Mouse (Mus musculus) forebrain, embryonic 10.5 days (tissue): ENCODE measurements around the gene Gadl1. TPM values are rescaled to one million over a fixed set of nuclear protein-coding genes. Genes with fewer than 3 reads are reported as not detected.
"Not testable (repeated sequence)": the region's sequence is repeated elsewhere in the genome, so short reads cannot be mapped to it uniquely, and the experiment has no call there.

Experiments used
- DNase-seq: peaks from one replicate; pipeline ENCODE4 v3.0.0-alpha.2; 2017; ENCODE audit warnings: low spot score; ENCODE audit errors: extremely low spot score
- H3K27ac ChIP-seq: fragments of 300-500 bp; sonication (generic); 2 replicates; pipeline ENCODE4 v1.5.1; 2016; ENCODE audit warnings: mild to moderate bottlenecking
- H3K27me3 ChIP-seq: fragments of 300-500 bp; sonication (generic); 2 replicates; pipeline ENCODE4 v1.6.1; 2016; ENCODE audit warnings: mild to moderate bottlenecking; ENCODE audit not compliant: poor library complexity, severe bottlenecking
- H3K36me3 ChIP-seq: fragments of 300-500 bp; sonication (generic); replicated peaks from 2 replicates; pipeline ENCODE4 v1.6.1; 2016; ENCODE audit warnings: mild to moderate bottlenecking, moderate library complexity
- H3K4me1 ChIP-seq: fragments of 300-500 bp; sonication (generic); 2 replicates; pipeline ENCODE4 v1.6.1; 2016
- H3K4me3 ChIP-seq: fragments of 300-500 bp; sonication (generic); 2 replicates; pipeline ENCODE4 v1.5.1; 2016; ENCODE audit warnings: mild to moderate bottlenecking, moderate library complexity
- H3K9me3 ChIP-seq: fragments of 300-500 bp; sonication (generic); 2 replicates; pipeline ENCODE4 v1.6.1; 2016; ENCODE audit warnings: mild to moderate bottlenecking, moderate library complexity
- WGBS: fragments of 180-500 bp; shearing (Covaris S2); methylation state at CpG from one replicate; pipeline ENCODE4 v1.1.7; 2016; 5-methylcytosine and 5-hydroxymethylcytosine counted together
- polyA plus RNA-seq: library from polyadenylated mRNA; unstranded; fragments of >200 nt; fragmentation: Nextera tagmentation; extraction: Ambion mirVana; gene quantifications from 2 replicates; pipeline ENCODE4 v1.2.1, GENCODE M21; 2016

The Gadl1 gene
- polyA plus RNA-seq, 1 experiment from 2014 or later, result 0.26 TPM

DNA sequence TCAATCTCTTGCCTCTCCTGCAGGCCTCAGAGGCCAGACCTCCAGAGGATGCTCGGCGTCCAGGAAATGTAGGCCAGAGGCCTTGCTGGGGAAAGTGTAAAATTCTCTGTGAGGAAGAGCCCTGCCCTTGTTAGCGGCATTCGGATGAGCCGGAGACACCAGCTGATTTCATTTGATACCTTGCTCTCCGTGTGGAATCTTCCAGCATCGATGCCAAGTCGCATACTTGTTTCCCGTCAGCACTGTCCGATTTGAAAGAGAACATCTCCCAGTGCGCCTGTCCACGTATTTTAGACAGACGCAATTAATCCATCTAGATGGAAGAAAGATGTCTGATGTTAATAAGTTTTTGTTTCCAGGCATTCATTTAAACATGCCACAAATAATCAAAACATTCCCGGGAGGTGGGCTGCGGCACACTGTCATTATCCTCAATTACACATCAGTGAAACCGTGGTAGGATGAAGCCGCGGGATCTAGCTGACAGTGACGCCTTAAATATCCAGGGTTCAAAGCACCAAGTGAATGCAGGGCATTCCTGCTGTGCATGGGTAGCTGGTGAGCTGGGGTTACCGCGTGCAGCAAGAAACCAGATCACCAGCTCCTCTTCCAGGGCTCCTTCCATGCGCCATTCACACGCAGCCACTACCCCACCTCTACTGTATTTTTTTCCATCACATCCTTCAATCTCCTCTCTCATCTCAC is 86.8 kb downstream of the Gadl1 start:
- DNase-seq, result no peak
- Histone ChIP-seq H3K27ac (no peak overlapping the region), H3K9me3 (no peaks in the 10 kb centered on the region), H3K4me1 (no peaks in the 10 kb centered on the region), H3K36me3 (no peaks in the 10 kb centered on the region), H3K4me3 (no peak overlapping the region), H3K27me3 (no peaks in the 10 kb centered on the region)
- WGBS, result 92% methylated on average over 23 of the region's 23 CpGs

DNA sequence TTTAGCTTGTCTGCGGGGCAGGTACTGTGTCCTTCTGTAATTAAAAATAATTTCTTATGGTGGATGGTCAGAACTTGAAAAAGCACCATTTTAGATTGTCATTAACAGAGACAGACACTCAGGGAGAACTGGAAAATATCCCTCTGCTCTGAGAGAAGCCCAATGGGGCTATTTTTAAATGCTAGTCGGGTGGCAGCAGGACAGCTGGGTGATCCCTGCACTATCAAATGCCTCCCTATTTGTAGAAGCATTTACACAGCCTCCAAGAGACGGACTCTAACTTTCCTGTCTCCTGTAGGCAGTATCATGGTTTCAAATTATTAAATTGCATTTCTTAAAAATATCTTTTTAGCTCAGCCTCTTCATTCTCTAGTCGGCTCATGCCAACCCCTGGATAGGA is 89.1 kb downstream of the Gadl1 start:
- no peak overlapping the region for H3K4me3 ChIP-seq
- no peak overlapping the region for H3K27ac ChIP-seq
- 86% methylated on average over 4 of the region's 4 CpGs for WGBS
- no peaks in the 10 kb centered on the region for H3K27me3 ChIP-seq
- no peaks in the 10 kb centered on the region for H3K36me3 ChIP-seq
- H3K4me1 ChIP-seq, result no peaks in the 10 kb centered on the region
- H3K9me3 ChIP-seq, result no peaks in the 10 kb centered on the region
- no peak for DNase-seq

DNA sequence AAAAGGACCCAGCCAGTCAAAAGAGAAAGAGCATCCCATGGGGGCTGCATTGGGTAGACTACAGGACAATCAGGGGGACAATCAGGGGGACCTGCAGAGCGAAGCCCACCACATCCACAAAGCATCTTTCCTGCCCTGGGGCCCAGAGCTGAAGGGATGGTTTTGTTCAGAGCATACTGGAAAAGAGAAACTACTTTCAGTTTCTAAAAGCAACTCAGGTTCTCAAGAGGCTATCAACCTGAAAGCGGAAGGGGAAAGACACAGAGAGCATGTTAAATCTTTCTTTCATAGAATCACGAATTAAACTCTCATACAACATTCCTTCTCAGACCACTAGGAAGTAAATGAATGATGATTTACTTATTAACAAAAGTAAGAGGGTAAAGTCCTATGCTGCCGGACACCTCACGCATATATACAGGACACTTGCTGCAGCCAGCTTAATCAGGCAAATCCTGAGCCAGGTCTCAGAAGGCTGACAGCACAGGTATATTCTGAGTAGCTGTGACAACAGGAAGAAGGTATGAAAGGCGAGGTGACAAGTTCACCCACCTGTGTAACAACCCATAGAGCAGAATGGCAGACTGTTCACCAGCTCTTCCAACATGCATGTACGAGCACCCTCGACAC is 90.2 kb downstream of the Gadl1 start:
- Histone ChIP-seq H3K4me3 (no peak overlapping the region), H3K27ac (no peak overlapping the region), H3K36me3 (no peaks in the 10 kb centered on the region), H3K9me3 (no peaks in the 10 kb centered on the region), H3K4me1 (no peaks in the 10 kb centered on the region), H3K27me3 (no peaks in the 10 kb centered on the region)
- 84% methylated on average over 8 of the region's 8 CpGs for WGBS
- no peak for DNase-seq

DNA sequence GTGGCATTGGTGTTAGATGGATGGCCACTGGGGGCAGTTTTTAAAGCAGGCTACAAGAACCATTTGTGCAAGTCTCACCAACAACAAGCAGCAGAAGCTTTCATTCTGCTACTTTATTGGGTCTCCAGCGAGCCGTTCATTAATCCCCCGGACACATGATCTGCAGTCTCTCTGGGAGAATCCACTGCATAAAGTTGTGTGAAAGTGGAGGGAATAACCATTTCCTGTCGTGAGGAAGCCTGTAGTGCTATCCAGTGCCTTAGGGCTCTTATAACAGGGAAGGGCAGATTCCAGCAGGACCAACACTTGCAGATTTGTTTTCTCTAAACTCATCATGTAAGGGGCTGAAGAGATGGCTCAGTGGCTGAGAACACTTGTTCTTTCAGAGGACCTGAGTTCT is 104.7 kb downstream of the Gadl1 start:
- no peaks in the 10 kb centered on the region for H3K9me3 ChIP-seq
- H3K36me3 ChIP-seq, result no peaks in the 10 kb centered on the region
- no peak overlapping the region for H3K27ac ChIP-seq
- H3K27me3 ChIP-seq, result no peaks in the 10 kb centered on the region
- peaks cover 3% of the 10 kb centered on the region; the same call in 1 of the 2 replicates for H3K4me1 ChIP-seq
- no peak for DNase-seq
- 69% methylated on average over 4 of the region's 4 CpGs for WGBS
- no peak overlapping the region for H3K4me3 ChIP-seq

DNA sequence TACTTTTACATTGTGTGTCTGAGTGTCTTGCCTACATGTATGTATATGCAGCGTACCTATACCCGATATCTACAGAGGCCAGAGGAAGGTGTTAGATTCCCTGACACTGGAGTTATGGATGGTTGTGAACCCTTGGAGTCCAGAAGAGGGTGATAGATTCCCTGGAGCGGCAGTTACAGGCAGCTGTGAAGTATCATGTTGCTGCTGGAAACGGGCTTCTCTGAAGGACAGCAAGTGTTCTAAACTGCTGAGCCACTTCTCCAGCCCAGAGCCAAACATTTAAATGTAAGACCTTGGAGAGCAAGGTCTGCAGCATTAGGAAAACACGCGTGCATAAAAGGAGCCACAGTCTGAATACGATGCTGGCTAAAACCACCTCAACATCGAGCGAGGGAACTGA is 107.0 kb downstream of the Gadl1 start:
- H3K27me3 ChIP-seq, result no peaks in the 10 kb centered on the region
- WGBS, result 91% methylated on average over 9 of the region's 9 CpGs
- H3K36me3 ChIP-seq, result no peaks in the 10 kb centered on the region
- H3K4me3 ChIP-seq, result no peak overlapping the region
- H3K4me1 ChIP-seq, result peaks cover 3% of the 10 kb centered on the region; the same call in 1 of the 2 replicates
- no peak for DNase-seq
- H3K27ac ChIP-seq, result no peak overlapping the region
- H3K9me3 ChIP-seq, result no peaks in the 10 kb centered on the region

DNA sequence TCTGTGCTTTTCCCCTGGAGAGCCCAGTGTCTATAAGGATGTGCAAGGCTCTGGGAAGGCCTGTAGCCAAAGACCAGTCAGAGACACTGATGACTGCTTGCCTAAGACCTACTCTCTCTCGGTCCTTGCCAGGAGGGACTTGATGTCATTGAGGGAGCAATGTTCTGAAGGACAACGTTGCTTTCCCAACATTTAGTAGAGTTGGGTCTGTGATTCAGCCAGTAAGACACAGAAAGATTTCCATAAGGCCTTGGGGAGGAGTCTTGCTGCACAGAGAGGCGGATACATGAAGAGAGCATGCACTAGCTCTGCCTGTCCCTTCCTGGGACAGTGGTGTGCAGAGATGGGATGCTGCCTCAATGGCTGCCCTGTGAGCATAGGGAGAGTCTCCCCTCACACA is 107.8 kb downstream of the Gadl1 start:
- peaks cover 3% of the 10 kb centered on the region; the same call in 1 of the 2 replicates for H3K4me1 ChIP-seq
- no peaks in the 10 kb centered on the region for H3K36me3 ChIP-seq
- H3K9me3 ChIP-seq, result no peaks in the 10 kb centered on the region
- 83% methylated on average over 3 of the region's 3 CpGs for WGBS
- H3K27ac ChIP-seq, result no peak overlapping the region
- H3K27me3 ChIP-seq, result no peaks in the 10 kb centered on the region
- no peak overlapping the region for H3K4me3 ChIP-seq
- no peak for DNase-seq

DNA sequence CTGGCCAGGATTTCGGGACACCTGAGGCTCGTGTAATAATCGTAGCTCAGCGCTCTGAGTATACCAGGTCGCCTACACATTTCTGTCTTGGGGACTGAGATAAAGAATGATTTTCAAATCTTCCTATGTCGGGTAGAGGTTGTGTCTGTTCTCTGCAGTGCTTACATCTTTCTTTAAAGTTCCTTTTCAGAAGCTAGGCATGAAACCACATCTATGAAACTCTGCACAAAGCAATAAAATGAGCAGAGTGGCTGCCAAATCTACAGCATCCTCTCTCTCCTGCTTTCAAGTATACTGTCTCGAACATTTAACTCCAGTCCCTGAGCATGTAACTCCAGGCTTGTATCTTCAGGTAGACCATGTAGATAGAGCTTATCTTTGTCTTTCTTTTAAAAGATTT is 109.3 kb downstream of the Gadl1 start:
- DNase-seq, result no peak

DNA sequence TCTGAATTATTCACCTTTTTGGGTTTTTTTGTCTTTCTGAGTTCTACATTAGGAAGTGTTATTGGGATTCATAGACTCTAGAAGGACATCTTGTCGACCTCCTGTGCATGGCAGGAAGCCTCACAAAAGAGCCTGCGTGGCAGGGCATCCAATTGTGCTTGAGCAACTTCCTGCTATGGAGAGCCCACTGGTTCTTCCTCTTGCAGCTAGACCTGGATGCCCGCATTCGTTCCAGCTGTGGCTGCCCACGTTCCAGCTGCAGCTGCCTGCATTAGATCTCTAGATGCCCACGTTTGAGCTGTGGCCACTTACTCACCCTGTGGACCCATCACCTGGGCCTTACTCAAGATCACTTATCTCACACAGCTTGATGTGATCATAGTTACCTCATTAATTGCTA is 116.1 kb downstream of the Gadl1 start:
- Histone ChIP-seq H3K9me3 (no peaks in the 10 kb centered on the region), H3K4me1 (no peaks in the 10 kb centered on the region), H3K27me3 (no peaks in the 10 kb centered on the region), H3K36me3 (no peaks in the 10 kb centered on the region), H3K27ac (no peak overlapping the region), H3K4me3 (no peak overlapping the region)
- DNase-seq, result no peak
- WGBS, result 85% methylated on average over 6 of the region's 6 CpGs

More for the DNA sequence above, 109.3 kb downstream of the Gadl1 start:
- Histone ChIP-seq H3K27ac (no peak overlapping the region), H3K4me3 (no peak overlapping the region), H3K27me3 (no peaks in the 10 kb centered on the region), H3K36me3 (no peaks in the 10 kb centered on the region), H3K4me1 (peaks cover 3% of the 10 kb centered on the region; the same call in 1 of the 2 replicates), H3K9me3 (no peaks in the 10 kb centered on the region)
- WGBS, result 91% methylated on average over 7 of the region's 7 CpGs

DNA sequence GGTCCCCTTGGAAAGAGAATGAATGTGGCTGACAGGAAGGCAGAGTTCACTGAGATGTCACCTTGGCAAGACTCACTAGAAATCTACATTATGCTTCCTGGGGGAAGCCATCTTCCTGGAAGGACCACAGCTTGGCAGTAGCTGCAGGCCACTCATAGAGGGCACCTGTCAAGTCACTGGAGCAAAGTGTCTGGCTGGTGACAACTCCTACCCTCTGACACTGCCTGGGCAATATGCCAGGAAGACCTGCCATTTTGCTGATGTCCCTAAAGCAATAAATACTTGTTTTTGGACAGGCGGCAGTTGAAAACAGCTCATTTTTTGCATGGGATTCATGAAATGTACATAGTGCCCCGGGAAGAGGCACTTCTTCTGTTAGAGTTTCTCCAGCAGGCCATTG is 119.8 kb downstream of the Gadl1 start:
- 95% methylated on average over 2 of the region's 2 CpGs for whole genome bisulfite sequencing
- no peak for DNase-seq

DNA sequence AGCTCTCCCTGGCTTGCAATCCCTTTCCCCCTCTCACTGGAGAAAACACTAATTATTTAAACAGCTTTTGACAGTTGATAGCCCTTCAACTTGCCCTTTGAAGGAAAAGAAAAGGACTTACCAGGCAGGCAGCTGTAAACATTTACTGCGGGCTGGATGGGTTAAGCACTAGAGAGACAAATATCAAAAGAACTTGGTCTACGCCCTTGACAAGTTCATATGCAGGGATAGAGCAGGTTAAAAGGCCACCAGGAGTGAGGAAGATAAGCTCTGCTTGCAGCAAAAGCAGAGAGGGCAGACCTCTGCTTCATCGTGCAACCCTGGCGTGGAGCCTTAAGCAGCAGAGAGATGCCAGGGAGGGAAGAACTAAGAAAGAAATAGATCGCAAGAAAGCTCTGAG is 123.5 kb downstream of the Gadl1 start:
- WGBS, result 81% methylated on average over 5 of the region's 5 CpGs
- H3K9me3 ChIP-seq, result no peaks in the 10 kb centered on the region
- H3K36me3 ChIP-seq, result no peaks in the 10 kb centered on the region
- H3K27me3 ChIP-seq, result no peaks in the 10 kb centered on the region
- H3K4me1 ChIP-seq, result peaks cover 9% of the 10 kb centered on the region; the same call in 1 of the 2 replicates
- no peak overlapping the region for H3K4me3 ChIP-seq
- DNase-seq, result no peak
- H3K27ac ChIP-seq, result no peak overlapping the region

More for the DNA sequence above, 119.8 kb downstream of the Gadl1 start:
- H3K4me3 ChIP-seq, result no peak overlapping the region
- H3K27ac ChIP-seq, result no peak overlapping the region
- peaks cover 9% of the 10 kb centered on the region; the same call in 1 of the 2 replicates for H3K4me1 ChIP-seq
- no peaks in the 10 kb centered on the region for H3K9me3 ChIP-seq
- H3K36me3 ChIP-seq, result no peaks in the 10 kb centered on the region
- no peaks in the 10 kb centered on the region for H3K27me3 ChIP-seq

DNA sequence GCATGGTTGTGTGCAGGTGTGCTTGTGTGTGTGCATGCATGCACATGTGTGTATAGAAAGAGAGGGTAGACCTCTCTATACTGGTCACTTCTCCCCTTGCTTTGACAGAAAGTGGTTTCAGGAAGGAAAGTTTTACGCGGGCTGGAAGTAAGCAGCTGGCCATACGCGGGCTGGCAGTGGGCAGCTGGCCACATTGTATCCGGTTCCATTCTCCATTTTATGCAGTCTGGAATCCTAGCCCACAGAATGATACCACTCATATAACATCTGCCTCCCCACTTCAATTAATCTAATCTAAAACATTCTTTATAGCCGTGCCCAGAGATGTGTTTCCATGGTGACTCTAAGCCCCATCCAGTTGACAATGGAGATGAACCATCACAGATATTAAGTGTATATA is 129.0 kb downstream of the Gadl1 start:
- Histone ChIP-seq H3K27me3 (no peaks in the 10 kb centered on the region), H3K4me3 (no peak overlapping the region), H3K4me1 (no peaks in the 10 kb centered on the region), H3K9me3 (no peaks in the 10 kb centered on the region), H3K27ac (no peak overlapping the region), H3K36me3 (no peaks in the 10 kb centered on the region)
- no peak for DNase-seq
- 90% methylated on average over 6 of the region's 6 CpGs for WGBS

DNA sequence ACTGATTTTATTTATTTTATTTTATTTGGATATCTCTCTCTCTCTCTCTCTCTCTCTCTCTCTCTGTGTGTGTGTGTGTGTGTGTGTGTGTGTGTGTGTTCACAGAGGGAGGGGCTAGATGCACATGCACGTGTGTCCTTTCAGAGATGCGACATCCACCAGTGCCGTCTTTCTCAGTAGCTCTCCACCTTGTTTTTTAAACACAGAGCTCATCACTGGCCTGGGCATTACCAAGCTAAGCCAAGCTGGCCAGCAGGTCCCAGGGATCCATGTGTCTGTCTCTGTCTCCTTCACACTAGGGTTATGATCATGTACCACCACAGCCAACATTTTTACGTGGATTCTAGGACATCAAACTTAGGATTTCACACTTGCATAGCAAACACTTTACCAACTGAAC is 130.7 kb downstream of the Gadl1 start:
- no peak for DNase-seq
- Histone ChIP-seq H3K27ac (no peak overlapping the region), H3K4me1 (no peaks in the 10 kb centered on the region), H3K36me3 (no peaks in the 10 kb centered on the region), H3K27me3 (no peaks in the 10 kb centered on the region), H3K4me3 (no peak overlapping the region), H3K9me3 (no peaks in the 10 kb centered on the region)
- 87% methylated on average over 4 of the region's 4 CpGs for WGBS

DNA sequence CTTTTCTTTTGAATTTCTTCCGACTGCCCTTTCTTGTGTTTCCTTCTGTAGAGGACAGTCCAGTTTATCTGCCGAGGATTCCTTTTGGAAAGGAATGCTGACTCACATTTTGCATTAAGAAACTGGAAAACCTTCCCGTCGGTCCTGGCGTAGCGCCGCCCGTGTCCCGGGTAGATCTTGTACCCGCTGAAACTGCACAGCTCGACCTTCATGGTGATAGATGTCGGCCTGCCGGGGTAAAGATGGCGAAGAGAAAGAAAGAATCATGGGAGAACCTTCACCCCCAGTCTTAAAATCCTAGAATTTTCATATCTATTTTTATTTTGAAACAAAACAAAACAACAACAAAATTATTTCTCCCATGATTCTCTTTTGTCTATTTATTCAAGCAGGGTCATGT is 131.6 kb downstream of the Gadl1 start:
- not testable (repeated sequence) for H3K27me3 ChIP-seq, H3K36me3 ChIP-seq, H3K9me3 ChIP-seq, DNase-seq, H3K27ac ChIP-seq, H3K4me1 ChIP-seq, H3K4me3 ChIP-seq
- 94% methylated on average over 14 of the region's 14 CpGs for whole genome bisulfite sequencing
